Mouse (Mus musculus) forebrain, embryonic 13.5 days (tissue): ENCODE results near the gene Gm20388. TPM values are rescaled to one million over a fixed set of nuclear protein-coding genes. Genes with fewer than 3 reads are reported as not detected.

Source experiments
- ATAC-seq: fragments of 200-750 bp; cut with Nextera tagmentation; 2 replicates; pipeline ENCODE4 v1.8.0; 2017
- H3K27ac ChIP-seq: fragments of 300-500 bp; sonication (generic); 2 replicates; pipeline ENCODE4 v1.5.1; 2015; ENCODE audit warnings: inconsistent platforms, mild to moderate bottlenecking, moderate library complexity
- H3K27me3 ChIP-seq: fragments of 300-500 bp; sonication (generic); 2 replicates; pipeline ENCODE4 v1.6.1; 2015; ENCODE audit warnings: mild to moderate bottlenecking, inconsistent platforms
- H3K36me3 ChIP-seq: fragments of 300-500 bp; sonication (generic); 2 replicates; pipeline ENCODE4 v1.6.1; 2015; ENCODE audit warnings: mild to moderate bottlenecking, inconsistent platforms; ENCODE audit not compliant: poor library complexity, severe bottlenecking
- H3K4me1 ChIP-seq: fragments of 300-500 bp; sonication (generic); 2 replicates; pipeline ENCODE4 v1.6.1; 2015; ENCODE audit warnings: inconsistent platforms
- H3K4me2 ChIP-seq: fragments of 300-500 bp; sonication (generic); 2 replicates; pipeline ENCODE4 v1.6.1; 2015; ENCODE audit warnings: inconsistent platforms, mild to moderate bottlenecking, moderate library complexity
- H3K4me3 ChIP-seq: fragments of 300-500 bp; sonication (generic); 2 replicates; pipeline ENCODE4 v1.5.1; 2015; ENCODE audit warnings: mild to moderate bottlenecking, inconsistent platforms
- H3K9ac ChIP-seq: fragments of 300-500 bp; sonication (generic); 2 replicates; pipeline ENCODE4 v1.6.1; 2015; ENCODE audit warnings: mild to moderate bottlenecking, inconsistent platforms
- H3K9me3 ChIP-seq: fragments of 300-500 bp; sonication (generic); replicated peaks from 2 replicates; pipeline ENCODE4 v1.6.1; 2016; ENCODE audit warnings: inconsistent platforms
- WGBS: fragments of 180-500 bp; shearing (Covaris S2); methylation state at CpG from one replicate; pipeline ENCODE4 v1.1.7; 2015; 5-methylcytosine and 5-hydroxymethylcytosine counted together
- polyA plus RNA-seq: library from polyadenylated mRNA; unstranded; fragments of >200 nt; fragmentation: Nextera tagmentation; extraction: Ambion mirVana; gene quantifications from 2 replicates; pipeline ENCODE4 v1.2.1, GENCODE M21; 2015

Gene Gm20388
- polyA plus RNA-seq, 1 experiment from 2014 or later, result 5.6 TPM

- no peaks in the 10 kb centered on the region for H3K27me3 ChIP-seq
- no peak overlapping the region for H3K27ac ChIP-seq
- WGBS, result 73% methylated on average over 15 of the region's 15 CpGs
- H3K4me2 ChIP-seq, result no peak overlapping the region
- peaks cover 38% of the 10 kb centered on the region for H3K4me1 ChIP-seq
- H3K9me3 ChIP-seq, result no peaks in the 10 kb centered on the region
- no peak for ATAC-seq
- H3K36me3 ChIP-seq, result no peaks in the 10 kb centered on the region
- no peak overlapping the region for H3K9ac ChIP-seq
- no peak overlapping the region for H3K4me3 ChIP-seq
Observed at GRCm38 (mm10) chr8:123717516-123718490, 3807.2 kb downstream of the Gm20388 start.

GRCm38 (mm10) chr8:123718752-123719151 is 3808.1 kb downstream of the Gm20388 start:
- no peak overlapping the region for H3K4me2 ChIP-seq
- no peaks in the 10 kb centered on the region for H3K36me3 ChIP-seq
- H3K4me1 ChIP-seq, result peaks cover 38% of the 10 kb centered on the region
- H3K27me3 ChIP-seq, result no peaks in the 10 kb centered on the region
- no peak overlapping the region for H3K9ac ChIP-seq
- H3K9me3 ChIP-seq, result no peaks in the 10 kb centered on the region
- 67% methylated on average over 2 of the region's 2 CpGs for WGBS
- ATAC-seq, result no peak
- no peak overlapping the region for H3K27ac ChIP-seq
- H3K4me3 ChIP-seq, result no peak overlapping the region

GRCm38 (mm10) chr8:123719280-123719679 is 3808.6 kb downstream of the Gm20388 start:
- Histone ChIP-seq H3K27ac (no peak overlapping the region), H3K4me1 (peaks cover 38% of the 10 kb centered on the region), H3K36me3 (no peaks in the 10 kb centered on the region), H3K4me2 (no peak overlapping the region), H3K9me3 (no peaks in the 10 kb centered on the region), H3K27me3 (no peaks in the 10 kb centered on the region), H3K4me3 (no peak overlapping the region), H3K9ac (no peak overlapping the region)
- WGBS, result 92% methylated on average over 6 of the region's 6 CpGs
- ATAC-seq, result no peak

- H3K9ac ChIP-seq, result no peak overlapping the region
- H3K36me3 ChIP-seq, result no peaks in the 10 kb centered on the region
- 54% methylated on average over 5 of the region's 5 CpGs for WGBS
- H3K27ac ChIP-seq, result no peak overlapping the region
- peaks cover 38% of the 10 kb centered on the region for H3K4me1 ChIP-seq
- ATAC-seq, result no peak
- no peak overlapping the region for H3K4me2 ChIP-seq
- H3K4me3 ChIP-seq, result no peak overlapping the region
- H3K9me3 ChIP-seq, result no peaks in the 10 kb centered on the region
- H3K27me3 ChIP-seq, result no peaks in the 10 kb centered on the region
Observed at GRCm38 (mm10) chr8:123719811-123720210, 3809.2 kb downstream of the Gm20388 start.

- no peak overlapping the region for H3K27ac ChIP-seq
- ATAC-seq, result no peak
- H3K36me3 ChIP-seq, result no peaks in the 10 kb centered on the region
- 7% methylated on average over 12 of the region's 12 CpGs for WGBS
- H3K4me3 ChIP-seq, result no peak overlapping the region
- H3K9me3 ChIP-seq, result no peaks in the 10 kb centered on the region
- H3K4me2 ChIP-seq, result peak overlapping the region; percentile 23; the same call in 1 of the 2 replicates
- no peaks in the 10 kb centered on the region for H3K27me3 ChIP-seq
- H3K4me1 ChIP-seq, result peaks cover 38% of the 10 kb centered on the region
- no peak overlapping the region for H3K9ac ChIP-seq
Observed at GRCm38 (mm10) chr8:123720471-123721001, 3809.9 kb downstream of the Gm20388 start.

GRCm38 (mm10) chr8:123722245-123722644 is 3811.6 kb downstream of the Gm20388 start:
- H3K27me3 ChIP-seq, result no peaks in the 10 kb centered on the region
- H3K27ac ChIP-seq, result no peak overlapping the region
- H3K4me3 ChIP-seq, result no peak overlapping the region
- peaks cover 21% of the 10 kb centered on the region for H3K4me1 ChIP-seq
- no peaks in the 10 kb centered on the region for H3K36me3 ChIP-seq
- H3K9ac ChIP-seq, result no peak overlapping the region
- no peak overlapping the region for H3K4me2 ChIP-seq
- no peak for ATAC-seq
- 97% methylated on average over 5 of the region's 5 CpGs for WGBS
- H3K9me3 ChIP-seq, result no peaks in the 10 kb centered on the region

GRCm38 (mm10) chr8:123724752-123725151 is 3814.1 kb downstream of the Gm20388 start:
- Histone ChIP-seq H3K4me2 (no peak overlapping the region), H3K9ac (no peak overlapping the region), H3K9me3 (no peaks in the 10 kb centered on the region), H3K27ac (no peak overlapping the region), H3K4me3 (no peak overlapping the region), H3K4me1 (peaks cover 28% of the 10 kb centered on the region), H3K36me3 (no peaks in the 10 kb centered on the region), H3K27me3 (no peaks in the 10 kb centered on the region)
- ATAC-seq, result no peak
- WGBS, result 97% methylated on average over 10 of the region's 10 CpGs

- Histone ChIP-seq H3K4me3 (no peak overlapping the region), H3K36me3 (no peaks in the 10 kb centered on the region), H3K9me3 (no peaks in the 10 kb centered on the region), H3K27me3 (no peaks in the 10 kb centered on the region), H3K9ac (no peak overlapping the region), H3K27ac (no peak overlapping the region), H3K4me1 (peaks cover 27% of the 10 kb centered on the region), H3K4me2 (no peak overlapping the region)
- no peak for ATAC-seq
- 69% methylated on average over 7 of the region's 7 CpGs for WGBS
Observed at GRCm38 (mm10) chr8:123725261-123725660, 3814.6 kb downstream of the Gm20388 start.

GRCm38 (mm10) chr8:123726759-123727158 is 3816.1 kb downstream of the Gm20388 start:
- peaks cover 17% of the 10 kb centered on the region for H3K4me1 ChIP-seq
- H3K27ac ChIP-seq, result no peak overlapping the region
- no peaks in the 10 kb centered on the region for H3K36me3 ChIP-seq
- ATAC-seq, result no peak
- no peak overlapping the region for H3K4me2 ChIP-seq
- H3K9me3 ChIP-seq, result no peaks in the 10 kb centered on the region
- WGBS, result 87% methylated on average over 6 of the region's 6 CpGs
- H3K4me3 ChIP-seq, result no peak overlapping the region
- H3K27me3 ChIP-seq, result peaks cover 12% of the 10 kb centered on the region; the same call in 1 of the 2 replicates
- H3K9ac ChIP-seq, result no peak overlapping the region

GRCm38 (mm10) chr8:123729055-123729785 is 3818.6 kb downstream of the Gm20388 start:
- H3K36me3 ChIP-seq, result no peaks in the 10 kb centered on the region
- no peaks in the 10 kb centered on the region for H3K9me3 ChIP-seq
- WGBS, result 16% methylated on average over 20 of the region's 20 CpGs
- peaks cover 12% of the 10 kb centered on the region; the same call in 1 of the 2 replicates for H3K27me3 ChIP-seq
- 0 out of 2 replicates have a peak overlapping the region, but pooled peaks have one; percentile 7 for H3K27ac ChIP-seq
- no peak overlapping the region for H3K4me3 ChIP-seq
- peaks cover 17% of the 10 kb centered on the region for H3K4me1 ChIP-seq
- H3K9ac ChIP-seq, result peak overlapping the region; percentile 21; the same call in 1 of the 2 replicates
- peak overlapping the region; percentile 32 for H3K4me2 ChIP-seq
- ATAC-seq, result 0 out of 2 replicates have a peak, but pooled peaks have one; percentile 19

- Histone ChIP-seq H3K9ac (0 out of 2 replicates have a peak overlapping the region, but pooled peaks have one; percentile 21), H3K27ac (0 out of 2 replicates have a peak overlapping the region, but pooled peaks have one; percentile 7)
- WGBS, result 49% methylated on average over 13 of the region's 13 CpGs
Observed at GRCm38 (mm10) chr8:123729786-123730411, 3819.3 kb downstream of the Gm20388 start.

More at GRCm38 (mm10) chr8:123729786-123730411, 3819.3 kb downstream of the Gm20388 start:
- no peak for ATAC-seq
- Histone ChIP-seq H3K4me3 (no peak overlapping the region), H3K27me3 (peaks cover 12% of the 10 kb centered on the region; the same call in 1 of the 2 replicates), H3K4me2 (peak overlapping the region; percentile 32), H3K4me1 (peaks cover 17% of the 10 kb centered on the region), H3K9me3 (no peaks in the 10 kb centered on the region), H3K36me3 (no peaks in the 10 kb centered on the region)
